Mouse (Mus musculus): Measurements from ENCODE around the gene Hspa1a.

DNA sequence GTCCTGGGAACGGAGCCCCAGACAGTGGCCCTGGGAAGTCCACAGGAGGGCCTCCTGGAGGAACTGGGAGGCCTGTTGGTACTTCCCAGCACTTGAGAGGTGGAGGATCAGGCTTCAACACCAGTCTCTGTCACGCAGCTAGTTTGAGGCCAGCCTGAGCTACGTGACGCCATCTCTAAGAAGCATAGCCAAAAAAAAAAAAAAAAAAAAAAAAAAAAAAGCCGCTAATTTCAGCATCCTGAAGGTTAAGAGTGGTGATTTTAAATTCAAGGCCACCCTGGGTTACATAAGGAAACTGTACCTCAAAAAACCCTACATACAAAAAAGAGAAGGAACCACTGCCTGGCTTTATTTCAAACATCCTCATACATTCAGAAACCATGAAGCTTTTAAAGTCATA, 47.7 kb downstream of the Hspa1a start:
- TF ChIP-seq CTCF (IDR thresholded peaks at IDR 0.05; ENCODE audit: low read depth, low read length) (no peak), TAL1 (conservative IDR thresholded peaks at IDR 0.05; ENCODE audit: low read depth, low read length) (no peak), POLR2AphosphoS5 (IDR thresholded peaks at IDR 0.05; ENCODE audit: insufficient replicate concordance, low read depth, low read length) (no peak), GATA1 (IDR thresholded peaks at IDR 0.05; ENCODE audit: borderline replicate concordance, low read length) (no peak)
